Mouse (Mus musculus) heart, adult 11 months (tissue): Measurements from ENCODE around the gene Zfp536.

ENCODE experiments used
- DNase-seq: peaks from one replicate; pipeline ENCODE4 v3.0.0; 2022

Gene Zfp536

DNA sequence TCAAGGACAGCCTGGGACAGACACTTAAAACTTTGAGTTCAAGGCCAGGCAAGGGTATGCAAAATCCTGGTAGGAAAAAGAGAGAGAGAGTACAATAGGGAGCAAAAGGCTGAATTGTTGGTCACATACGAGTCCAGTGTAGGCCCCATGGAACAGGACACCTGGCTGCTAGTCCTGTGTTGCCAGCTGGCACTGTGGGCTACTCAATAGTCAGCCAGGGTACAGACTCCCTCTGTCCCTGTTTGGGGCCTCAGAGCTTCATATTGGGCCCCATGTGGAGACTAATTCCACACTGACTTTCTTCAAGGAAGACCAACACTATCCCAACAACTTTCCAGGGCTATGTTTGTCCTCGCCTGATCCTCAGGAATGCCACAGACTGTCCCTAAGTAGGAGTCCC lies 87.1 kb downstream of the Zfp536 start:
- DNase-seq = peak; percentile 66

DNA sequence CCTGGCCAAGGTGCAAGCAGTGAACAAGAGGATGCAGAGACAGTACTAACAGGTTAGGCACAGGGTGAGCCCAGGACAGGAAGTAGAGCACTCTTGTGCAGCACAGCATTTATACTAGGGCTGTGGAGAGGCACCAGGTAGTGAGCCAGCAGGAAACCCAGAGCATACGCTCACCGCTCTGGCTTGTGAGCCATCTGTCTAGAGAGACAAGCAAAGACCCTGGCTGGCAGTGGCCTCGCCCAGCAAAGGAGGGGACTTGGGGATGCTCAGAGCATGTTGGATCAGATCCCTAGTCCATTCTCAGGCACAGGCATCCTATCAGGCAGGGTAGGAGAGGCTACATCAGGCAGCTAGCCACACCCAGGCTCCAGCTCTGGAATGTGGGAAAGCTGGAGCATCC lies 88.2 kb downstream of the Zfp536 start:
- peak; percentile 60 for DNase-seq

DNA sequence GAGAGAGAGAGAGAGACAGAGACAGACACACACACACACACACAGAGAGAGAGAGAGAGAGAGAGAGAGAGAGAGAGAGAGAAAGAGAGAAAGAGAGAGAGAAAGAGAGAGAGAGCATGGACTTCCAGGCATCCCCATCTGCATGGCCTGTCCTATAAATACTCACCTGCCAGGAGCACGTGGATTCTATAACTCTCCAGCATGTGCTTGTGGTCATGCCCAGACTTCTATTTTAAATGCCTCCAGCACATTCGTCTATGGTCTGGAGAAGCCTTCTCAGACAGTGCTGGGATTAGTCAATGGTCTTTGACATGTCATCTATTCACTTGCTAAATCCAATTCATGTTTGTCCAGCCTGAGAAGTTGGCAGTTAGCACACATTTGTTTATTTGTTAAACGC lies 92.1 kb downstream of the Zfp536 start:
- peak; percentile 91 for DNase-seq

DNA sequence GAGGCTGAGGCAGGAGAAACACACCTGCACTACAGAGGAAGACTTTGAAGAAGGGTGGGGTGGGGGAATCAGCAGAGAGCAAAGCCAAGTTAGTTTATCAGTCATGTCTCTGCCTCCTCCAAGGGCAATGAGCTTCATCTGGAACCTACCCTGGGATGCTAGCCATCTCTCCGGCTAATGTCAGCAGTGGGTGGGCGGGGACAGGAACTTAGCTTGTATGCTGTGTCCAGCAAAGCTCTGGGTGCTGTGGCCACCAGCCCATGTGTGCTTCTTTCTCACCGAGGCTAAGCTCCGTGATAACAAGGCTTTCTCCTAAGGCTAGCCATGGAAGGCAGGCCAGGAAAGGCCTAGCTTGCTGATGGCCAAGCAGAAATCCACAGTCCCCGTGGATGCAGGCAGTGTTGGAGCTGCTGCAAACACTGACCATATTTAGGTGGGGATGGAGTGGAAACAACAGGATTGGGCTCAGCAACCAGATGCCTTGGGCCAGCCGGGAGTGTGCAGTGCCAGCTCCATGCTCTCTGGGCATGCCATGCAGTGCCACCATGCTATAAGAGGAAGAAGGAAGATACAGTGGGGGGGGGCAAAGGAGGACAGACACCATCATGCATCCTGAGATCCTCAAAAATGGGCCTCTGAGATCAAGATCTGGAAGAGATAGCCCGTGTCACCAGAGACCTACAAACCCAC lies 109.6 kb downstream of the Zfp536 start:
- DNase-seq = no peak

DNA sequence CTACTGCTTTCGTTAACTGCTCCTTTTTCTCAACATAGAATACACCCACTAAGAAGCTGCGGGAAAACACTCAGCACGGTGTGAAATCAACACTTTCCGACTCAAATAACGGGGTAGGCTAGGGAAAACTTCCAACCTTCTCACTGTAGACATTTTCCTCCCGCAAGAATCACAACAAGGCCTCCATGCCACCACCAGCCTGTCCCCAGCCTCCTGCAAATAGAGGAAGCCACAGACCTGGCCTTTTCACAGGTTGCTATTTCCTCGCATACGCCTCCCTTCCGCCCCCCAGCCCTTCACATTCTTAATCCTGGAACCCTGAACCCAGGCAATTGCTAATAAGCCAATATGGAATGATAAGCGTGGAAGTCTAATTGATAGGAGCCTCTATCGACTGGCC lies 124.8 kb downstream of the Zfp536 start:
- DNase-seq = no peak

DNA sequence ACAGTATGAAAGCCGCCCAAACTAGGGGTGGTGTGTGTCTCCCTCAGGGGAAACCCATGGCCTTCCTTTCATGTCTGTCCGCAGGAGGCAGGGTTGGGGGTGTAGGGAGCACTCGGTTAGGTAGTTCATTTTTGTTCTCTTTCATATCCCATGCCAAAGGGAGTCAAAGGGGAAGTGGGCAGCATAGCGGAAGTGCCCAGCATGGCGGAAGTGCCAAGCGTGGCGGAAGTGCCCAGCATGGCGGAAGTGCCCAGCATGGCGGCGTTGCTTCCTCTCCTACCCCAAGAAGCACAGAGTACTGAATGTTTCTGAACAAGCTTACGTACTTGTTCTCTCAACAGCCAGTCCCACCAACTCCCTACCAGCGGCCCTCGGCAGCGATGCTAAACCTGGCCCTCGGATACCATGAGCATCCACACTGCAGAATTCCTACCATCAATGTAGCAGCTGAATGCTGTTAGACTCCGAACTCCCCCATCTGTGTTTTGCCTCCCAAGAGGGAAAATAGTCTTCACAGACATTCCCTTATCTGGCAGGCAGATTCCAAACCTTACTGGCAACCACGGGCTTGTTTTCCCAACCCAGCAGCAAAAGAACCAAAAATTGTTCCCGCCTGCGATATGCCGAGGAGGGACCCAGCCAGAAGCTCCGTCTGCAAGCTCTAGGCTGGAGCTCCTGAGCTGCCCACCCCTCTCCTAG lies 125.4 kb downstream of the Zfp536 start:
- no peak for DNase-seq

DNA sequence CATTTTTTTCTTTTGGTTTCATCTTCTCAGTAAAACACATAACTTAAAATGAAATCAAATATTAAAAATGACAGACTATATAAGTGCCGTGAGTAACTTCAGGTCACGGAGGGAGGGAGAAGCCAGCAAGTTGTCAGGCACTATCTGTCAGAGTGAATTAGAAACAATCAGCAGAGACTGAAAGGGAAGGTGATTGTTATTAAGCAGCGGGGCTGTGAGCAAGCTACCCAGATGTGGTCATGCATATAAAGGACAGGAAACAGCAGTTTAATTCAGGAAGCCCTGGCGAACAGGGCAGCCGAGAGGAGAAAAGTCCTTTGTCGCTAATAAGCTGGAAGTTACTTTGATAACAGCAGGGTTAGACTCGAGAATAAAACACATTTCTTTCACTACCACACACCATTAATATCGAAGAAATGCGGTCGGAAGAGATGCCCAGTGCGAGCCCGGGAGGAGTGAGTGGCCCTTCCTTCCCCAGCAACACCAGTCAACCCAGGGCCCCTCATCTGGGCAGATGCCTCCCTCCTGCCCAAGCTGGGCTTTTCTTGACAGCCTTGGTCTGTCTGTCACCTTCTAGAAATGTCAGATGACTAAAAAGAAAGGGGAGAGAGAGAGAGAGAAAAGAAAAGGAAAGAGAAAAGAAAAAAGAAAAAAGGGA lies 133.6 kb downstream of the Zfp536 start:
- DNase-seq = no peak

DNA sequence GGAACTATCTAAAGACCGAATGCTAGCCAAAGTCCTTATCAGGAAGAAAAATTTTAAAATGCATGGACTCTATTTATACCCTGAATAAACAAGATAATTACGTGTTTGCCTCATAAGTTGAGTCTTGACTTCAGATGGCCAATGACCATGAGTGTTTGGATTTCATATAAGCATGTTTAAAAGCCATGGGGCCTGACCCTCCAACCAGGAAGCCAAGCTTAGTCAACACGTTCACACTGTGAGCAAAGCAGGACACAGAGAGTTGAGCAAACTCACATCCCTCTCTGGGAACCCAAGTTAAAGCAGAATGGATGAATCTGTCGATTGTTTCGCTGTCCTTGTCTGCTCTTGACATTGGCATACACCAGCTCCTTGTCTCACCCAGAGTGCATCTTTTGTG lies 138.6 kb downstream of the Zfp536 start:
- DNase-seq = no peak

DNA sequence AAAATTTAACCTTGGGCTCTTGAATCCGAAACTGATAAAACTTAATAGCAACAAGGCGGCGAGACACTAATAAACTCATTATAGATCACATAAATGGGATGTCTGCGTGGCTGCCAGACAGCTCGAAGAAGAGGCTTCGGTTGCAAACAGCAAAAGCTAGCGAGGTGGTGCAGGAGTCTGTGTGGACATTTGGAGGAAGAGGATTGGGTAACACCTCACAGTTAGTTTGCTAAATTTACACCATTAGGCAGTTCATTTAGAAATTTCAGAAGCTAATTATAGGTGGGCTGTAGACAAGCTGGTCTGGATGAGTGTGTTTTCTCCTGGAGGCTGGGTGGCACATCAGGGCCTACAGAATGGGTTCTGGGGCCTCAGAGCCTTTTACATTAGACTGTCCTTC lies 143.0 kb downstream of the Zfp536 start:
- DNase-seq = no peak

DNA sequence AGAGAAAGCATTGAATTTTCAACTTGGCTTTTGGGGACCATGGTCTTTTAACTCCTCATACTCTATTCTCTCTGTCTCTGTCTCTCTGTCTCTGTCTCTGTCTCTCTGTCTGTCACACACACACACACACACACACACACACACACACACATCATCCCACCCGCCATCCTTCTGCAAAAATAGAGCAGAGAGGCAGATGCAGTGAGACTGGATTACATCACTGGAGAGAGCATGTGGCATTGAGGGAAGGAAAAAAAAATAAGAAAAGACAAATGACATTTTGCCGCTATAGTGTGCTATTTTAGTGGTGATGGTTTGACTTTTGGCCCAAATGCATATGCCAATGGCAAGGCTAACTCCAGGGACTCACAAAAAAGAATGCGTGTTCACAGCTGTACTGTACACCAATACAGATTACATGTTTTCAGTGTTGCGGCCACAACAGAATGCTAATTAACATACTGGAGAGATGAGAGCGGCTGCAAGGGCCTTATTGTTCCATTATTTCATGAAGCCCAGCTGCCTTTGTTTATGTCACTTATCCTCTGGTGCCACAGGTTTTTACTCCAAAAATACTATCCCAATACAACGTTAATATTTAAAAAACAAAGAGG lies 145.4 kb downstream of the Zfp536 start:
- peak; percentile 1 for DNase-seq

DNA sequence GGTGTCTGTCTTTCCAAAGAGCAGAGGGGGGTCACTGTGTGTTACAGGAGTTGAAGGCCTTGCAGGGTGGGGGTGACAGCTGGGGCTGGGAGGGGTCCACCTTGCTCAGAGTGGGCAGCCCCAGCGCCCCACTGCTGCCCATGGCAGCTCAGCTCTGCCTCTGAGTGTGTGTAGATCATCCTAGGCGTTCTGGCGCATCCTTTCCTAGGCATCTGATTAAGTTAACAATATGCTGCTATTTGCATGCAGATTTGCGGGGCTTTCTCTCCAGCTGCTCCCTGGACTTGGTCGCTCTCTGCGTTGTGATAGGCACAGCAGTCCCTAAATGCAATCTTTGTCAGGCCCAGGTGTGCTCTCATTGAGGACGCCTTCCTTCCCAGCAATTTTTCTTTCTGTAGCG lies 147.7 kb downstream of the Zfp536 start:
- no peak for DNase-seq

DNA sequence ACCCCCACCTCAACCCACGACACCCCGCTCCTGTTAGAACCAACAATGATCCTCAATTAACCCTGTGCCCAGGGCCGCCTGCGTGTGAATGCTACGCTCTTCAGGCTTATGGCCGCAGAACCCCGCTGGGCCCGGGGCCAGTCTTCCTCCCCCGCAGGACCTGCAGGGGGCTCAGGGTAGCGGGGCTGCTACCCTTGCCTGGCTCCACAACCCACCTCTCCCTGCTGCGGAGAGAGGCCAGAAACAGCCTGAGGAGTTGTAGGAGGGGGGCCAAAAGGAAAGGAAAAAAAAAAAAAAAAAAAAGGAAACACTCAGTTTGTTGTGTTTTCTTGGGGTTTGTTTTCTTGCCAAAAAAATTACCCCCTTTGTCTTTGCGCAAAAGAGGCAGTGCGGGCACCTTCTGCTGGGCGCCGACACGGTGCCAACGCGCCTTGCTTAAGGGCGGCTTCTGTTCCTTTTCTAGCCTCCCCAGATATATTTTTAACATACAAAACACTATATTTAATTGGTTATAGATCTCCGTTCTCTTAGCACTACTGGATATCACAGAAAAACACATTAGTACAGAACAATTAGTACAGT lies 148.6 kb downstream of the Zfp536 start:
- DNase-seq = peak; percentile 87

DNA sequence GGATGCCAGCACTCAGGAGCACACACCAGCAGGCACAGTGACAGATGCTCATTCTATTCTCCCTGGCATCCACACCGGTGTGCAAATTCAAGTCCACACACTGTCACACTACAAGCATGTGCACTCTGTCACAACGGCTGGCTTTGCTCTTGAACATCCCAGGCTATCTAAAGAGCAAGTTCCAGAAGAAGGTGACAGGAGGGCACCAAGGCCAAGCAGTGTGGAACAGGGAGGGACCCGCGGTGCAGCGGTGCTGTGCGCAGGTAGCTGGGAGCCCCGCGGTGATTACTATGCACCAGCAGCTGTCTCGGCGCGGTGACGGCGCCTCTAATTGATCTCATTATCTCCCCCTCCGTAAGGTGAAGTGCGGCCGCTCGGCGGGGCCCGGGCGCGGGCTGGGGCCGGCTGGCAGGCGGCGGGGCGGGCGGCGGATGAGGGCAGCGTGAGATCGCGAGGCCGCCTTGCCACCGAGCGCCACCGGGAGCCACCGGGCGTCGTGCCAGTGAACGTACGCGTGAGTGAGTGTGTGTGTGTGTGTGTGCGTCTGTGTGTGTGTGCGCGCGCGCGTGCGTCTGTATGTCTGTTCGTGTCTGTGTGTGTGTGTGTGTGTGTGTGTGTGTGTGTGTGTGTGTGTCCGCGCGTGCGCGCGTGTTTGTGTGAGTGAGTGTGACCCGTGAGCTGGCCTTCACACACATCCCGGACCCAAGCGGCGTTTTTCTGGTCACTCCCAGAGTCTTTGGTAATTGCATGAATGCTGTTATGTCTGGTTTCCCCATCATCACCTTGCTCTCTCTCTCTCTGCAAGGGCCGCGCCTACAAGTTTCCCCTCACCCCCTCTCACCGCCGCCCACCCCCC lies 149.3 kb downstream of the Zfp536 start:
- peak; percentile 86 for DNase-seq

DNA sequence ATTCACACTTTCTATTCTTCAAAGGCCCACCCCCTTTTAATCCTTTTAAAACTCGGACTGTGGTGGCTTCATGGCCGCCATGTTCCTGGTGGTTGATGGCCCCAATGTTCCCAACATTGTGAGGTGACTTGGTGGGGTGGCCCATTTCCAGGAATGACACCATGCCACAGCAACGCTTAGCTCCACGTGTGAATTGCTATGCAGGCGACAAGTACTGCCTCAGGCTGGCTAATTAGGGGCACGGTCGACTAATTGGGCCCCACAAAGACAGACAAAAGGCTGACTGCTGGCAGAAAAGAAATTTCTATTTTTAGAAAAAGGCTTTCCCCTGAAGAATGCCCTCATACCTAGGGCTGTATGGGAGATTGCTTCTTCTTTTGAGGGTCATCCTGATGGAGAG lies 154.2 kb downstream of the Zfp536 start:
- DNase-seq = no peak

DNA sequence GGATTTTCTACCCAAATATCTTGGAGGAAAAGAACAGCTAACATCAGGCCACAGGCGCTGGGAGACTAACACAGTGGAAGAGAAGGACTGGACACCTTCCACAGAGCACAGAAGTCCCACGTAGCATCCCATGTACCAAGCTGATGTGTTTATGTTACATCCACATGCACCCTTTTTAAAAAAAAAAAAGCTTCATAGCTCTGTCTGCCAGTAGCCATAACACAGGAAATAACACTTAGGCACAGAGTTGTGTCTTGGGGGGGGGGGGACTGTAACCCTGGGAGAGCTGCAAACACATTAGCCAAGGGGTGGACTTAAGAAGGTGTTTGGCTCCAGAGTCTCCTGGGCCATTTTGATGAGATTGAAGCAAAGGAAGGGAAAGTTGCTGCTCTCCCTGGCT lies 155.6 kb downstream of the Zfp536 start:
- DNase-seq = no peak

DNA sequence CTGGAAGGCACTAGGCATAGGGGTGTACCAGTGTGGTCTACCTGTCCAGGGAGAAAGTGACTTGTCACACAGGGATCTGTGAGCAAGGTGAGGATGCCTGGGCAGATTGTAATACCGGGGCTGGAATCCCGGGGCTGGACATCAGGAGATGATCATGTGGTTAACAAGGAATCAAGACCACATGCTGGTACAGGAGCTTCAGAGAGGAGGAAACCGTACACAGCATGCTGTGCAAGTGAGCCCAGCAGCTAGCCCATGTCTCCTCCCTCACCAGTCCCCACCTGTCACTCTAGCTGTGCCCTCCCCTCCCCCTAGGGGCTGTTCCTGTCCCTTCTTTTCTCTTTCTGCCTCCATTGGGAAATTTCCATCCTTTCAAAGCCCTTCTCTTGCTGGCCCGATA lies 157.5 kb downstream of the Zfp536 start:
- DNase-seq = no peak

DNA sequence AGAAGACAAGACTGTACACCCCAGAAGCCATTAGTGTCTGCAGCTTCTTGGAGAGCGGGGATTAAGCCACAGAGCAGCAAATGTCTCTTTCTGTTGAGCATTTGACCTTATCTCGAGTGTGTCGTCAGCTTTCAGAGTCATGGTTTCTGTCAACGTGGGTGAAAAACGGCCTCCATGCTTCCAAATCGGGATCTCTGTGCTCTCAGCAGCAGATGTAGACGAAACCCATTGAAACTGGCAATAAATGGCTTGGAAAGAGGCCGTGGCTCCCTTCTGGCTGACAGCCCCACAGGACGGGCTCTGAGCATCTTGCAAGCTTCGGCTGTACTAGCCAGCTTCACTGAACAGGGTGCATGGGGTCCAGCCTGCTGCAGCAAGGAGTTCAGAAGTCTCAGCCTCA lies 159.1 kb downstream of the Zfp536 start:
- DNase-seq = peak; percentile 74

DNA sequence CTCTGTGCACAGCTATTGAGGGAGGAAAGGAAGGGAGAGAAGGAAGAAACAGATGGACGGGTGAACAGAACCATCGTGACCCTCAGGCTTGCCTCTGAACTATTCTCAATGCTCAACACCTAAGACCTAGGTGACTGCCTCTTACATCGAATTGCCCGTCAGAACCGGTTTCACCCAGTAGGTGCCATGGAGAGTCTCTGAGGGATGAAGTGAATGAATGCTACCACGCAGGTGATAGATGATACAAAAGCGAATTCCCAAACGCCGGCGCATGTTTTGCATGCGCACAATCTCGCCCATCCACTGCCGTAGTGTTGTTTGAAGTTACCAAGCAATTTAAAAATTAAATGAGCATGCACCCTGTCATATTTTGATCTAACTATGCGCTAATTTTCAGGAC lies 164.9 kb downstream of the Zfp536 start:
- DNase-seq = peak; percentile 82

DNA sequence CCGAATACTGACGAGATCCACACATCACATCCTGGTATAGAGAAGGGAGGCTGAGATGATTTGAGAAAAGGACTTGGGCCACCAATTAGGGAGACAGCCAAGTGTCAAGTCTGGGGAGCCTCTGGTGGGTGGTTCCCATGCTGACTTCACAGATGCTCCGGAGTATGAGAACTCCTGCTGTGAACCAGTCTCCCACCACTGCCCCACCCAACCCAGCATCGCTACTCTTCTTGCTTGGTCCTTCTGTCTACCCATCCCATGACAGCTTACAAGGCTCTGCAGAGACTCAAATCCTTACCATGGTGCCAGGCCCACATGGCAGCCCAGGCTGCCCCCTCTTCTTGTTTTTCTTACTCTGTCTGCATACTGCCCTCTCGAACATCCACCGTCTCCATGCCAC lies 165.5 kb downstream of the Zfp536 start:
- peak; percentile 55 for DNase-seq

DNA sequence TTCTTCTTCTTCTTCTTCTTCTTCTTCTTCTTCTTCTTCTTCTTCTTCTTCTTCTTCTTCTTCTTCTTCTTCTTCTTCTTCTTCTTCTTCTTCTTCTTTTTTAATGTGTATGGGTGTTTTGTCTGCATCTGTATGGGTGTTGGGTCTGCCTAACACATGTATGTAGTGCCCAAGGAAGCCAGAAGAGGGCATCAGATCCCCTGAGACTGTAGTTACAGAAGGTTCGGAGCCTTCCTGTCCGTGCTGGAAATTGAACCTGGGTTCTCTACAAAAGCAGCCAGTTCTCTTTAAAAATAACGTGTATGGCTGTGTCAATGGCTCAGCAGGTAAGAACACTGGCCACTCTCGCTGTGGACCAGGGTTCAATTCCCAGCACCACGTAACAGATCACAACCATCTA lies 167.0 kb downstream of the Zfp536 start:
- peak; percentile 23 for DNase-seq

DNA sequence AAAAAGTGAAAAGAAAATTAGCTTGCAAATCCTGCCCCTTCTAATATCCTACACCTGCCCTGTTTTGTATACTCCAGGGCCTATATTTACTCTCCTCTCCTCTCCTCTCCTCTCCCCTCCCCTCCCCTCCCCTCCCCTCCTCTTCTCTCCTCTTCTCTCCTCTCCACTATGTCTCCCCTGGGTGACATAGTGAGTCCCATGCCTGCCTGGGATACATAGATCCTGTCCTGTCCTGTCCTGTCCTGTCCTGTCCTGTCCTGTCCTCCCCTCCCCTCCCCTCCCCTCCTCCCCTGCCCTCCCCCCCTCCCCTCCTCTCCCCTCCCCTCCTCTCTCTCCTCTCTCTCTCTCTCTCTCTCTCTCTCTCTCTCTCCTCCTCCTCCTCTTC lies 169.9 kb downstream of the Zfp536 start:
- peak; percentile 1 for DNase-seq

DNA sequence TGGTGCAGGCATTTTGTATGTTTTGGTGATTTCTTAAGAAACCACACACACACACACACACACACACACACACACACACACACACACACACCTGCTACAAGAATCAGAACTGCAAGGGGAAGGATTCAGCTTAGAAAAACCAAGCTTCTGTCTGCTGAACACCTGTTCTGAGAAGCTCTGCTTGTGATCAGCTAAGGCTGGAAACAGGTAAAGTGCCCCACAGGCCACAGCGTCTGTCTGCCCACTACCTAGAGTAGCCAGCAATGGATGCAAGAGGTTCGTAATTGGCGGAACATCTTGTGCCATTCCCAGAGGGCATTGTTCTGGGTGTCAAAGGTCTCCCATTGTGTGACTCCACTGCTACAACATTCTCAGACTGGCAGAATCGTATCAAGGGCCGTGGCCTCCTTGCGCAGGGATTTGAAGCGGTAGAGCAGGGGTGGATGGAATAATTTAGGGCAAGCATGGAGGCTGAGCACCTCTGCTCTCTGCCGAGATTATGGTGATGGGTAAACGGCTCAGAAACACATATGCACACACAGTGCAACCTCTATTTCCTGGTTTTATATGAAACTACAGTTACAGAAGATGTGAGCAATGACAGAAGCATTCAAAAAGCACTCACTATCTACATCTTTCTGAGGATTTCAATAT lies 170.4 kb downstream of the Zfp536 start:
- DNase-seq = no peak
